Mouse (Mus musculus): ENCODE results near the gene Kmt5a. TPM values are rescaled to one million over a fixed set of nuclear protein-coding genes. Genes with fewer than 3 reads are reported as not detected.
A peak's percentile ranks its signal among the peaks of the same experiment; 100 is the strongest.

The Kmt5a gene
- polyA plus RNA-seq (2011; ENCODE audit: insufficient read depth, insufficient read length, low replicate concordance, missing spikeins), result 100.0 and 137 TPM in 2 replicates

GRCm38 (mm10) chr5:124439447-124440093, at the start of gene Kmt5a:
Kmt5a (plus strand) TSS chr5:124439930.
- Histone ChIP-seq H3K4me1 (ENCODE audit: control insufficient read depth, insufficient read depth, low read length) (peaks cover 7% of the 10 kb centered on the region), H3K4me3 (replicated peaks; ENCODE audit: control insufficient read depth, low read depth, low read length) (peak within 1 kb of the TSS; percentile 99), H3K27ac (ENCODE audit: control insufficient read depth, insufficient read depth, low read depth, low read length, poor library complexity) (peak within 1 kb of the TSS; percentile 93)
- under 1% methylated on average over 34 of the region's 34 CpGs for WGBS
- TF ChIP-seq CTCF (IDR thresholded peaks at IDR 0.05; ENCODE audit: control insufficient read depth, insufficient read depth, low read length) (no peak; the same call in 1 of the 2 replicates), POLR2A (IDR thresholded peaks at IDR 0.05; ENCODE audit: borderline replicate concordance, control insufficient read depth, low read depth, low read length) (peak; percentile 50; the same call in 1 of the 2 replicates)

- Histone ChIP-seq H3K4me3 (replicated peaks; ENCODE audit: control insufficient read depth, low read depth, low read length) (no peak overlapping the region), H3K27ac (ENCODE audit: control insufficient read depth, insufficient read depth, low read depth, low read length, poor library complexity) (no peak overlapping the region), H3K4me1 (ENCODE audit: control insufficient read depth, insufficient read depth, low read length) (no peaks in the 10 kb centered on the region; the same call in 1 of the 2 replicates)
- TF ChIP-seq POLR2A (IDR thresholded peaks at IDR 0.05; ENCODE audit: borderline replicate concordance, control insufficient read depth, low read depth, low read length) (no peak), CTCF (IDR thresholded peaks at IDR 0.05; ENCODE audit: control insufficient read depth, insufficient read depth, low read length) (no peak)
- 80% methylated on average over 4 of the region's 4 CpGs for WGBS
These were observed 47.3 kb upstream of the Kmt5a start for GRCm38 (mm10) chr5:124392412-124392811.

GRCm38 (mm10) chr5:124393726-124394125, 46.0 kb upstream of the Kmt5a start:
- Histone ChIP-seq H3K4me1 (ENCODE audit: control insufficient read depth, insufficient read depth, low read length) (no peaks in the 10 kb centered on the region; the same call in 1 of the 2 replicates), H3K4me3 (replicated peaks; ENCODE audit: control insufficient read depth, low read depth, low read length) (no peak overlapping the region), H3K27ac (ENCODE audit: control insufficient read depth, insufficient read depth, low read depth, low read length, poor library complexity) (no peak overlapping the region; the same call in 1 of the 2 replicates)
- TF ChIP-seq POLR2A (IDR thresholded peaks at IDR 0.05; ENCODE audit: borderline replicate concordance, control insufficient read depth, low read depth, low read length), result no peak
- no peak for TF ChIP-seq CTCF (IDR thresholded peaks at IDR 0.05; ENCODE audit: control insufficient read depth, insufficient read depth, low read length)
- 26% methylated on average over 7 of the region's 7 CpGs for WGBS

GRCm38 (mm10) chr5:124410808-124411207, 28.9 kb upstream of the Kmt5a start:
- no peaks in the 10 kb centered on the region for H3K4me1 ChIP-seq (ENCODE audit: control insufficient read depth, insufficient read depth, low read length)
- no peak overlapping the region for H3K4me3 ChIP-seq (replicated peaks; ENCODE audit: control insufficient read depth, low read depth, low read length)
- 76% methylated on average over 3 of the region's 3 CpGs for WGBS
- H3K27ac ChIP-seq (ENCODE audit: control insufficient read depth, insufficient read depth, low read depth, low read length, poor library complexity), result no peak overlapping the region
- TF ChIP-seq POLR2A (IDR thresholded peaks at IDR 0.05; ENCODE audit: borderline replicate concordance, control insufficient read depth, low read depth, low read length) (no peak), CTCF (IDR thresholded peaks at IDR 0.05; ENCODE audit: control insufficient read depth, insufficient read depth, low read length) (peak; percentile 31; the same call in 1 of the 2 replicates)

GRCm38 (mm10) chr5:124412163-124412562, 27.6 kb upstream of the Kmt5a start:
- Histone ChIP-seq H3K4me3 (replicated peaks; ENCODE audit: control insufficient read depth, low read depth, low read length) (no peak overlapping the region), H3K4me1 (ENCODE audit: control insufficient read depth, insufficient read depth, low read length) (no peaks in the 10 kb centered on the region; the same call in 1 of the 2 replicates), H3K27ac (ENCODE audit: control insufficient read depth, insufficient read depth, low read depth, low read length, poor library complexity) (no peak overlapping the region)
- 68% methylated on average over 5 of the region's 5 CpGs for WGBS
- TF ChIP-seq CTCF (IDR thresholded peaks at IDR 0.05; ENCODE audit: control insufficient read depth, insufficient read depth, low read length), result no peak
- TF ChIP-seq POLR2A (IDR thresholded peaks at IDR 0.05; ENCODE audit: borderline replicate concordance, control insufficient read depth, low read depth, low read length), result no peak

- H3K4me3 ChIP-seq (replicated peaks; ENCODE audit: control insufficient read depth, low read depth, low read length), result no peak overlapping the region
- no peak overlapping the region for H3K27ac ChIP-seq (ENCODE audit: control insufficient read depth, insufficient read depth, low read depth, low read length, poor library complexity)
- 58% methylated on average over 2 of the region's 2 CpGs for WGBS
- no peaks in the 10 kb centered on the region; the same call in 1 of the 2 replicates for H3K4me1 ChIP-seq (ENCODE audit: control insufficient read depth, insufficient read depth, low read length)
- TF ChIP-seq POLR2A (IDR thresholded peaks at IDR 0.05; ENCODE audit: borderline replicate concordance, control insufficient read depth, low read depth, low read length), result no peak
- TF ChIP-seq CTCF (IDR thresholded peaks at IDR 0.05; ENCODE audit: control insufficient read depth, insufficient read depth, low read length), result no peak
These were observed 20.8 kb upstream of the Kmt5a start for GRCm38 (mm10) chr5:124418903-124419302.

GRCm38 (mm10) chr5:124421786-124422185, 17.9 kb upstream of the Kmt5a start:
- no peaks in the 10 kb centered on the region; the same call in 1 of the 2 replicates for H3K4me1 ChIP-seq (ENCODE audit: control insufficient read depth, insufficient read depth, low read length)
- TF ChIP-seq POLR2A (IDR thresholded peaks at IDR 0.05; ENCODE audit: borderline replicate concordance, control insufficient read depth, low read depth, low read length) (no peak), CTCF (IDR thresholded peaks at IDR 0.05; ENCODE audit: control insufficient read depth, insufficient read depth, low read length) (no peak)
- no peak overlapping the region for H3K4me3 ChIP-seq (replicated peaks; ENCODE audit: control insufficient read depth, low read depth, low read length)
- H3K27ac ChIP-seq (ENCODE audit: control insufficient read depth, insufficient read depth, low read depth, low read length, poor library complexity), result no peak overlapping the region
- WGBS, result 81% methylated on average over 2 of the region's 2 CpGs

- TF ChIP-seq POLR2A (IDR thresholded peaks at IDR 0.05; ENCODE audit: borderline replicate concordance, control insufficient read depth, low read depth, low read length), result no peak
- no peak for TF ChIP-seq CTCF (IDR thresholded peaks at IDR 0.05; ENCODE audit: control insufficient read depth, insufficient read depth, low read length)
- Histone ChIP-seq H3K4me1 (ENCODE audit: control insufficient read depth, insufficient read depth, low read length) (no peaks in the 10 kb centered on the region; the same call in 1 of the 2 replicates), H3K27ac (ENCODE audit: control insufficient read depth, insufficient read depth, low read depth, low read length, poor library complexity) (peak overlapping the region; percentile 88), H3K4me3 (replicated peaks; ENCODE audit: control insufficient read depth, low read depth, low read length) (peak overlapping the region; percentile 86)
- WGBS, result under 1% methylated on average over 14 of the region's 14 CpGs
These were observed 15.5 kb upstream of the Kmt5a start for GRCm38 (mm10) chr5:124424200-124424722.

Data from bone marrow, adult 2 months (tissue).